Mouse (Mus musculus) stomach, embryonic 14.5 days (tissue): ENCODE results near the gene Kif21b. TPM values are rescaled to one million over a fixed set of nuclear protein-coding genes. Genes with fewer than 3 reads are reported as not detected.

Source experiments
- ATAC-seq: fragments of 200-750 bp; cut with Nextera tagmentation; 2 replicates; pipeline ENCODE4 v1.8.0; 2017; ENCODE audit warnings: low read depth, moderate TSS enrichment; ENCODE audit not compliant: insufficient number of reproducible peaks, insufficient read depth, low FRiP score
- H3K27ac ChIP-seq: fragments of 300-500 bp; sonication (generic); 2 replicates; pipeline ENCODE4 v1.5.1; 2014; ENCODE audit warnings: mild to moderate bottlenecking, low read length, moderate library complexity, mixed read lengths
- H3K27me3 ChIP-seq: fragments of 300-500 bp; sonication (generic); 2 replicates; pipeline ENCODE4 v1.6.1; 2014; ENCODE audit warnings: low read length, control low read depth, mixed read lengths; ENCODE audit not compliant: control insufficient read depth, insufficient read depth
- H3K36me3 ChIP-seq: fragments of 300-500 bp; sonication (generic); 2 replicates; pipeline ENCODE4 v1.6.1; 2014; ENCODE audit warnings: mild to moderate bottlenecking, control low read depth, low read length, moderate library complexity, mixed read lengths; ENCODE audit not compliant: control insufficient read depth, insufficient read depth
- H3K4me1 ChIP-seq: fragments of 300-500 bp; sonication (generic); 2 replicates; pipeline ENCODE4 v1.6.1; 2014; ENCODE audit warnings: low read length, control low read depth, mixed read lengths; ENCODE audit not compliant: control insufficient read depth, insufficient read depth
- H3K4me2 ChIP-seq: fragments of 300-500 bp; sonication (generic); replicated peaks from 2 replicates; pipeline ENCODE4 v1.6.1; 2014; ENCODE audit warnings: low read depth, low read length, control low read depth
- H3K4me3 ChIP-seq: fragments of 300-500 bp; sonication (generic); 2 replicates; pipeline ENCODE4 v1.5.1; 2014; ENCODE audit warnings: low read depth, low read length, control low read depth
- H3K9ac ChIP-seq: fragments of 300-500 bp; sonication (generic); replicated peaks from 2 replicates; pipeline ENCODE4 v1.6.1; 2014; ENCODE audit warnings: low read depth, mild to moderate bottlenecking, control low read depth, low read length, moderate library complexity, mixed read lengths
- H3K9me3 ChIP-seq: fragments of 300-500 bp; sonication (generic); 2 replicates; pipeline ENCODE4 v1.6.1; 2016; ENCODE audit warnings: low read depth, low read length, control low read depth; ENCODE audit not compliant: control insufficient read depth
- WGBS: fragments of 180-500 bp; shearing (Covaris S2); extraction: QIAGEN DNeasy Blood & Tissue Kit; methylation state at CpG from one replicate; pipeline ENCODE4 v1.1.7; 2014; 5-methylcytosine and 5-hydroxymethylcytosine counted together
- polyA plus RNA-seq: library from polyadenylated mRNA; unstranded; fragments of >200 nt; fragmentation: Nextera tagmentation; extraction: Ambion mirVana; gene quantifications from 2 replicates; pipeline ENCODE4 v1.2.1, GENCODE M21; 2014

Kif21b gene
- polyA plus RNA-seq, 1 experiment from 2014 or later = 4.4 TPM

DNA sequence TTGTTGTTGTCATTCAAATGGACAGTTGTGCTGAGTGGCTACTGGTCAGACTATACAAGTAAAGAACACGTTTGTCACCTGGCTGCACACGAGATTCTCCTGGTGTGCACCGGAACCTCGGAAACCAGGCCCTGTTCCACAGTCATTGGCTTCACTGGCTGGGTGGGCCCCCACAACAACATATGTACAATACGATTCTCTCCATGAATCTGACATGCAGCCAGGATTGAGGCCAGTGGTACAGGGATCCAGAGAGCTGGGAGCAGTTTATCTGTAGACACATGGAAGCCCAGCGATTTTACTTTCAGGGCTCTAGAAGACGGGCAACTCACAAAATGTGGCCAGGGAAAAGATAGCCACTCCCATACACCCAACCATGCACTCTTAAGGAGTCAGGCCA lies 27.5 kb upstream of the Kif21b start:
- Histone ChIP-seq H3K36me3 (no peaks in the 10 kb centered on the region), H3K9ac (no peak overlapping the region), H3K4me3 (no peak overlapping the region), H3K4me1 (no peaks in the 10 kb centered on the region), H3K9me3 (no peaks in the 10 kb centered on the region), H3K27ac (no peak overlapping the region), H3K27me3 (no peaks in the 10 kb centered on the region), H3K4me2 (no peak overlapping the region)
- 87% methylated on average over 7 of the region's 7 CpGs for WGBS
- ATAC-seq = no peak

DNA sequence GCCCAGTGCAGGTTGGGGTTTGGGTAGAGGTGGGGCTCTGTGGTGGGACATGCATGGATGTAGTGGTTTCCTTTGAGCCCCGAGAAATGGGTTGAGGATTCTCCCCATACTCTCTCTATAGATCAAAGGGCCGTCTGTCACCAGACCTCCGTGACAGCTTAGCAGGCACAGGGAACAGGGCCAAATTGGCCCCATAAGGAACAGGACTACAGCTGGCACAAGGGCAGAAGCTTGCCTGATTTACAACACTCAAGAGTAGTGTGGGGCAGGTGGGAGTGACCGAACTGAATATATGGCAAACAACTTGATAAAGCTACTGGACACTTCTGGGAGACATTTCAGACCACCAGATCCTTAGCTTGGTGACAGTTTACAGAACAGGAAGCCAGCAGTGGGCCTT lies 26.4 kb upstream of the Kif21b start:
- no peaks in the 10 kb centered on the region for H3K27me3 ChIP-seq
- no peaks in the 10 kb centered on the region for H3K4me1 ChIP-seq
- no peak overlapping the region for H3K27ac ChIP-seq
- H3K36me3 ChIP-seq = no peaks in the 10 kb centered on the region
- ATAC-seq = no peak
- no peak overlapping the region for H3K9ac ChIP-seq
- 55% methylated on average over 4 of the region's 4 CpGs for WGBS
- H3K4me3 ChIP-seq = no peak overlapping the region
- no peak overlapping the region for H3K4me2 ChIP-seq
- H3K9me3 ChIP-seq = no peaks in the 10 kb centered on the region

- Histone ChIP-seq H3K4me3 (no peak overlapping the region), H3K9ac (no peak overlapping the region), H3K9me3 (no peaks in the 10 kb centered on the region), H3K27ac (no peak overlapping the region), H3K36me3 (no peaks in the 10 kb centered on the region), H3K27me3 (no peaks in the 10 kb centered on the region), H3K4me1 (no peaks in the 10 kb centered on the region), H3K4me2 (no peak overlapping the region)
- 82% methylated on average over 2 of the region's 2 CpGs for WGBS
- ATAC-seq = no peak
These were observed 21.7 kb upstream of the Kif21b start for GRCm38 (mm10) chr1:136109464-136109863.

DNA sequence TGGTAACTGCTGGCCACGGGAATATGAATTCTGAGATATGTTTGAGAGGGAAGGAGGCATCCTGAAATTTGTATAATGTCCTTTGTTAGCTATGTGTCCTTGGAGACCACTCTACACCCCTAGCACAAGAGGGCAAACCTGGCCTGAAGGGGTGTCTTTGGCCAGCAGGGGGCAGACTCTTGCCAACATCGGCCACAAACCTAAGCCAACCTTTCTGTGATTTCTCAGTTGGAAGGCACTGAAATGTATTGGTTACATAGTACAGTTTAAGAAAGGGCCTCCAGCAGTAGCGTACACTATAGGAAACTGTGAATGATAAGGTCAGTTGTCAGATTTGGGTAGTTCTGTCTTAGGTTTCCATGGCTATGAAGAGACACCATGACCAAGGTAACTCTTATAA lies 15.0 kb upstream of the Kif21b start:
- H3K9ac ChIP-seq = no peak overlapping the region
- no peak for ATAC-seq

DNA sequence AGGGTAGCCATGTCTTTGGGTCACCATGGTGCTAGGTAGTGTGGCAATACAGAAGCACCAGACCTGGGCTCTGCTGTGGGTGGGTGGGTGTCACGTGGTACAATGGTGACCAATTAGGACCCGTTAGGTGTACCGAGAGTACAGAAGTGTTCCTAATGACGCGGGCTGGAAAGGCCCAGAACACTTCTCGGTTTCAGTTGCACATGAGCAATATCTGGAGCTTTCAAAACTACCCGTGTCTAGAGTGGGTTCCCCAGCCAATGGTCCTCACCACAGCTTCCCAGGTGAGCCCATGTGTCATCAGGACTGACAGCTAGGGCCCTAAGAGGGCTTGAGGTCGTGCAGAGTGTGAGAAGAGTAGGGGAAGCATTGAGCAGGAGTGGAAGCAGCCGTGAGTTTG lies 14.1 kb upstream of the Kif21b start:
- no peak overlapping the region for H3K9ac ChIP-seq
- H3K36me3 ChIP-seq = no peaks in the 10 kb centered on the region
- H3K4me3 ChIP-seq = no peak overlapping the region
- H3K4me2 ChIP-seq = no peak overlapping the region
- 85% methylated on average over 9 of the region's 9 CpGs for WGBS
- no peak overlapping the region for H3K27ac ChIP-seq
- ATAC-seq = no peak
- no peaks in the 10 kb centered on the region for H3K27me3 ChIP-seq
- no peaks in the 10 kb centered on the region for H3K4me1 ChIP-seq
- H3K9me3 ChIP-seq = no peaks in the 10 kb centered on the region

More for the DNA sequence above, 15.0 kb upstream of the Kif21b start:
- Histone ChIP-seq H3K4me3 (no peak overlapping the region), H3K4me2 (no peak overlapping the region), H3K36me3 (no peaks in the 10 kb centered on the region), H3K4me1 (no peaks in the 10 kb centered on the region), H3K27ac (no peak overlapping the region), H3K9me3 (no peaks in the 10 kb centered on the region), H3K27me3 (no peaks in the 10 kb centered on the region)
- 24% methylated on average over 3 of the region's 3 CpGs for WGBS

DNA sequence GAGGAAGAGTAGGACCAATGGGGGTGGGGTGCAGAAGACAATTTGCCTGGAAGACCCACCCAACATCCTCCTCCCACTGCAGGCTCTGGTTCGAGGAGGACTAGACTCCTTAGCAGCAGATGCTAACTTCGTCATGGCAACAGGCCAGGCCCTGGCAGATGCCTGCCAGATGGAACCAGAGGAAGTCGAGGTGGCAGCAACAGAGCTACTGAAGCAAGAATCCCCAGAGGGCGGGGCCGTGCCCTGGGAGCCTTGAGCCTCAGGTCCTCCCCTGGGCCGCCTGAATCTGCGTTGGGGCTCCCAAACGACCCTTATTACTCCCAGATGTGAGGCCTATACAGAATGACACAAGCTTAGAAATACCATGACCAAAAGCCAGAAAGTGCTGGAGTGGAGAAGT lies 12.3 kb upstream of the Kif21b start:
- no peak overlapping the region for H3K27ac ChIP-seq
- H3K9ac ChIP-seq = no peak overlapping the region
- no peaks in the 10 kb centered on the region for H3K4me1 ChIP-seq
- H3K36me3 ChIP-seq = no peaks in the 10 kb centered on the region
- H3K27me3 ChIP-seq = no peaks in the 10 kb centered on the region
- H3K4me3 ChIP-seq = no peak overlapping the region
- WGBS = 47% methylated on average over 8 of the region's 8 CpGs
- ATAC-seq = no peak
- no peaks in the 10 kb centered on the region for H3K9me3 ChIP-seq
- H3K4me2 ChIP-seq = no peak overlapping the region

DNA sequence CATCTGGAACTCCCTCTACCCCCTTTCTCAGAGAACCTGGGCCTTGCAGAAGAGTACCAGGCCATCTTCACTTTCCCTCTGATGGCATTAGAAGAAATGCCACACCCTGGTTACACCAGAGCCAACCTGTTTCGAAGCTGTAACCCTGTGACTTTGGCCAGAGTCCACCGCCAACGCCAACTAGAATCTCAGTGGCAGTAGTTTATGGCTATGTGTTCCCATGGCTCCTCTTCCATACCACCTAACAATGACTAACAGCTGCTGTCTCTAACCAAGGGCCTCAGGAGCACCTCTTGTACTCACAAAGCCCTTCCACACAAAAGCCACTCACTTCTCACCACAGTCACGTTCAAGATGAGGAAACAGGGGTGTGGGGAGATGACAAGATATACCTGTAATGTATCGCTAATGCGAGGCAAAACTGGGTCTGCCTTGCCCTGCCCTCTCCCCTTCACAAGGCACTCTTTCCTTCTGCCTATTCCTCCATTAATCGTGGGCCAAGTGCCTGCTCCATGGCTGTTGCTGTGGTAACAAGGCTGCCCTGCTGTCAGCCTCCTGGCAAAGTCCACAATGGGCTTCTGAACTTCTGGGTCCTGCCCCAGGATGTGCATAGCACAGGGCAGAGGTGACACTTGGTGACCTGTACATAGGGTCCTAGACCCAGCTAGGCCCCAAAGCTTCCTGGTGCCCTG lies 11.5 kb upstream of the Kif21b start:
- Histone ChIP-seq H3K36me3 (no peaks in the 10 kb centered on the region), H3K4me3 (no peak overlapping the region), H3K4me1 (no peaks in the 10 kb centered on the region), H3K9ac (no peak overlapping the region), H3K27ac (no peak overlapping the region), H3K9me3 (no peaks in the 10 kb centered on the region), H3K4me2 (no peak overlapping the region), H3K27me3 (no peaks in the 10 kb centered on the region)
- 78% methylated on average over 7 of the region's 7 CpGs for WGBS
- ATAC-seq = no peak

GRCm38 (mm10) chr1:136120263-136120603 lies 11.0 kb upstream of the Kif21b start:
- 52% methylated on average over 1 of the region's 1 CpGs for WGBS
- Histone ChIP-seq H3K4me1 (no peaks in the 10 kb centered on the region), H3K27ac (no peak overlapping the region), H3K36me3 (no peaks in the 10 kb centered on the region), H3K27me3 (no peaks in the 10 kb centered on the region), H3K9ac (no peak overlapping the region), H3K9me3 (no peaks in the 10 kb centered on the region), H3K4me3 (no peak overlapping the region), H3K4me2 (no peak overlapping the region)
- no peak for ATAC-seq

DNA sequence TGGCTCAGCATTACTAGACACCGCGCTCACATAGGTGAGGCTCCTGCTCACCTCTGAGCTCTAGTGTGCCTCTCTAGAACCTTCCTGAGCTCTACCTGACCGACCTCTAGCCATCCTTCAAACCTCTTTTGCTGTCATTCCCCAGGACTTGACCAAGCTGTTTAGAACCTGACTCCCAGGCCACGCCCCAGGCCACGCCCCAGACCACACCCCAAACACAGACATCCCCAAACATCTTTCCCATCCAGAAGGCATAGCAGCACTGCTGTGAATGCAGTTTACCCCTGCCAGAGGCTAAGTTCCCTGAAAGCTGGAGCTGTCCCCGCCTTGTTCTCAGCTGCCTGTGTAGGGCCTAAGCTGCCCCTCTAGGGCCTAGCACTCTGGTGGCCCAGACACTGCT lies 10.4 kb upstream of the Kif21b start:
- no peak overlapping the region for H3K27ac ChIP-seq
- H3K9me3 ChIP-seq = no peaks in the 10 kb centered on the region
- no peak for ATAC-seq
- H3K4me2 ChIP-seq = no peak overlapping the region
- no peaks in the 10 kb centered on the region for H3K36me3 ChIP-seq
- no peak overlapping the region for H3K9ac ChIP-seq
- no peak overlapping the region for H3K4me3 ChIP-seq
- no peaks in the 10 kb centered on the region for H3K4me1 ChIP-seq
- 44% methylated on average over 6 of the region's 6 CpGs for WGBS
- H3K27me3 ChIP-seq = no peaks in the 10 kb centered on the region
